Mouse (Mus musculus) midbrain, embryonic 15.5 days (tissue): ENCODE measurements around the gene Ces2a. TPM values are rescaled to one million over a fixed set of nuclear protein-coding genes. Genes with fewer than 3 reads are reported as not detected.

Experiments used
- ATAC-seq: fragments of 200-750 bp; cut with Nextera tagmentation; replicated peaks from 2 replicates; pipeline ENCODE4 v1.8.0; 2017; ENCODE audit warnings: moderate TSS enrichment
- H3K27ac ChIP-seq: fragments of 300-500 bp; sonication (generic); 2 replicates; pipeline ENCODE4 v1.5.1; 2015; ENCODE audit warnings: mild to moderate bottlenecking, inconsistent platforms
- H3K27me3 ChIP-seq: fragments of 300-500 bp; sonication (generic); replicated peaks from 2 replicates; pipeline ENCODE4 v1.6.1; 2015; ENCODE audit warnings: inconsistent platforms
- H3K36me3 ChIP-seq: fragments of 300-500 bp; sonication (generic); replicated peaks from 2 replicates; pipeline ENCODE4 v1.6.1; 2015; ENCODE audit warnings: inconsistent platforms
- H3K4me1 ChIP-seq: fragments of 300-500 bp; sonication (generic); 2 replicates; pipeline ENCODE4 v1.6.1; 2015; ENCODE audit warnings: inconsistent platforms
- H3K4me2 ChIP-seq: fragments of 300-500 bp; sonication (generic); 2 replicates; pipeline ENCODE4 v1.6.1; 2015; ENCODE audit warnings: inconsistent platforms, mild to moderate bottlenecking, moderate library complexity
- H3K4me3 ChIP-seq: fragments of 300-500 bp; sonication (generic); 2 replicates; pipeline ENCODE4 v1.5.1; 2015; ENCODE audit warnings: mild to moderate bottlenecking, inconsistent platforms
- H3K9ac ChIP-seq: fragments of 300-500 bp; sonication (generic); 2 replicates; pipeline ENCODE4 v1.6.1; 2015; ENCODE audit warnings: mild to moderate bottlenecking, inconsistent platforms
- H3K9me3 ChIP-seq: fragments of 300-500 bp; sonication (generic); 2 replicates; pipeline ENCODE4 v1.6.1; 2016; ENCODE audit warnings: inconsistent platforms
- WGBS: fragments of 180-500 bp; shearing (Covaris S2); methylation state at CpG from one replicate; pipeline ENCODE4 v1.1.7; 2015; ENCODE audit warnings: mixed read lengths; 5-methylcytosine and 5-hydroxymethylcytosine counted together
- microRNA-seq: library from miRNA; unstranded; fragments of <30 nt; microRNA quantifications from one replicate; pipeline ENCODE4, GENCODE M21; 2016
- polyA plus RNA-seq: library from polyadenylated mRNA; unstranded; fragments of >200 nt; fragmentation: Nextera tagmentation; extraction: Ambion mirVana; gene quantifications from 2 replicates; pipeline ENCODE4 v1.2.1, GENCODE M21; 2015

Gene Ces2a
- polyA plus RNA-seq, 1 experiment from 2014 or later = not detected

GRCm38 (mm10) chr8:104766485-104766884, 32.7 kb downstream of the Ces2a start:
- WGBS = 74% methylated on average over 4 of the region's 4 CpGs
- H3K27me3 ChIP-seq = no peaks in the 10 kb centered on the region
- no peaks in the 10 kb centered on the region for H3K36me3 ChIP-seq
- no peaks in the 10 kb centered on the region for H3K9me3 ChIP-seq
- no peaks in the 10 kb centered on the region for H3K4me1 ChIP-seq
- H3K9ac ChIP-seq = no peak overlapping the region
- no peak overlapping the region for H3K4me3 ChIP-seq
- no peak for ATAC-seq
- no peak overlapping the region for H3K4me2 ChIP-seq
- H3K27ac ChIP-seq = no peak overlapping the region

- Histone ChIP-seq H3K27me3 (no peaks in the 10 kb centered on the region), H3K4me2 (no peak overlapping the region), H3K9me3 (no peaks in the 10 kb centered on the region), H3K9ac (no peak overlapping the region), H3K36me3 (no peaks in the 10 kb centered on the region), H3K4me3 (no peak overlapping the region), H3K27ac (no peak overlapping the region), H3K4me1 (no peaks in the 10 kb centered on the region)
- no peak for ATAC-seq
- 96% methylated on average over 3 of the region's 3 CpGs for WGBS
Measured at GRCm38 (mm10) chr8:104770365-104770764, 36.6 kb downstream of the Ces2a start.

- Histone ChIP-seq H3K4me1 (no peaks in the 10 kb centered on the region), H3K4me2 (no peak overlapping the region), H3K36me3 (no peaks in the 10 kb centered on the region), H3K27ac (no peak overlapping the region), H3K27me3 (no peaks in the 10 kb centered on the region), H3K9ac (no peak overlapping the region), H3K9me3 (no peaks in the 10 kb centered on the region), H3K4me3 (no peak overlapping the region)
- no peak for ATAC-seq
- WGBS = 84% methylated on average over 1 of the region's 1 CpGs
Measured at GRCm38 (mm10) chr8:104787049-104787448, 53.2 kb downstream of the Ces2a start.

GRCm38 (mm10) chr8:104788929-104789328, 55.1 kb downstream of the Ces2a start:
- WGBS = 83% methylated on average over 2 of the region's 2 CpGs
- Histone ChIP-seq H3K4me1 (no peaks in the 10 kb centered on the region), H3K4me2 (no peak overlapping the region), H3K27ac (no peak overlapping the region), H3K36me3 (no peaks in the 10 kb centered on the region), H3K27me3 (no peaks in the 10 kb centered on the region), H3K4me3 (no peak overlapping the region), H3K9ac (no peak overlapping the region), H3K9me3 (no peaks in the 10 kb centered on the region)
- no peak for ATAC-seq

GRCm38 (mm10) chr8:104789886-104790680, 56.3 kb downstream of the Ces2a start:
- H3K36me3 ChIP-seq = no peaks in the 10 kb centered on the region
- no peak for ATAC-seq
- H3K9me3 ChIP-seq = no peaks in the 10 kb centered on the region
- no peak overlapping the region for H3K27ac ChIP-seq
- H3K4me1 ChIP-seq = no peaks in the 10 kb centered on the region
- H3K4me3 ChIP-seq = no peak overlapping the region
- no peak overlapping the region for H3K9ac ChIP-seq
- no peak overlapping the region for H3K4me2 ChIP-seq
- WGBS = 64% methylated on average over 3 of the region's 3 CpGs
- no peaks in the 10 kb centered on the region for H3K27me3 ChIP-seq

Small RNA genes within 50 kb of the gene (microRNA-seq; reads per million reads assigned to microRNA genes)
- not detected for gene Gm44328

Other genes with a start within 250 kb of the Ces2a start
- 0.67 and 0.74 TPM in 2 replicates for gene Terb1, start 224.1 kb upstream of the Ces2a start, polyA plus RNA-seq
- 99.2 and 101 TPM in 2 replicates for gene Nae1, start 199.4 kb upstream of the Ces2a start, polyA plus RNA-seq
- gene Car7, start 199.3 kb upstream of the Ces2a start, polyA plus RNA-seq = 3.2 and 4.2 TPM in 2 replicates
- 20.0 and 20.9 TPM in 2 replicates for gene Pdp2, start 142.6 kb upstream of the Ces2a start, polyA plus RNA-seq
- not detected in 2 replicates for gene Cdh16, start 109.6 kb upstream of the Ces2a start, polyA plus RNA-seq
- 4.0 and 5.1 TPM in 2 replicates for gene Rrad, start 102.7 kb upstream of the Ces2a start, polyA plus RNA-seq
- gene Ciao2b, start 92.0 kb upstream of the Ces2a start, polyA plus RNA-seq = 132 and 140 TPM in 2 replicates
- 0.28 and 0.42 TPM in 2 replicates for gene Ces2b, start 97.6 kb downstream of the Ces2a start, polyA plus RNA-seq
- gene Ces2c, start 113.1 kb downstream of the Ces2a start, polyA plus RNA-seq = not detected in 2 replicates
- not detected in 2 replicates for gene Ces2e, start 192.3 kb downstream of the Ces2a start, polyA plus RNA-seq
- gene Ces2f, start 213.4 kb downstream of the Ces2a start, polyA plus RNA-seq = not detected in 2 replicates
- 0.08 TPM in 1 of 2 replicates, not detected in the other for gene Ces2g, start 227.7 kb downstream of the Ces2a start, polyA plus RNA-seq